Mouse (Mus musculus) heart, adult 2 months (tissue): ENCODE measurements around the gene Cpt1b. TPM values are rescaled to one million over a fixed set of nuclear protein-coding genes. Genes with fewer than 3 reads are reported as not detected.

ENCODE experiments used
- DNase-seq, 2 experiments: peaks; one replicate each; pipeline ENCODE4 v3.0.0; 2021
- H3K27ac ChIP-seq: fragments of 200-600 bp; 2 replicates; pipeline ENCODE4 v1.8.1; 2022
- H3K27me3 ChIP-seq: fragments of 200-500 bp; 2 replicates; pipeline ENCODE4 v1.6.1; 2012; ENCODE audit warnings: mild to moderate bottlenecking, low read length, inconsistent platforms, mixed read lengths; ENCODE audit not compliant: control insufficient read depth, insufficient read depth
- H3K36me3 ChIP-seq: fragments of 200-500 bp; 2 replicates; pipeline ENCODE4 v1.6.1; 2012; ENCODE audit warnings: low read length, inconsistent platforms; ENCODE audit not compliant: control insufficient read depth, insufficient read depth
- H3K4me1 ChIP-seq: fragments of 200-500 bp; 2 replicates; pipeline ENCODE4 v1.6.1; 2011; ENCODE audit warnings: low read length; ENCODE audit not compliant: control insufficient read depth, insufficient read depth
- H3K4me3 ChIP-seq: fragments of 200-600 bp; 2 replicates; pipeline ENCODE4 v1.8.1; 2022
- H3K79me2 ChIP-seq: fragments of 200-500 bp; replicated peaks from 2 replicates; pipeline ENCODE4 v1.6.1; 2012; ENCODE audit warnings: mild to moderate bottlenecking, inconsistent platforms, low read length, moderate library complexity, mixed read lengths; ENCODE audit not compliant: control insufficient read depth, insufficient read depth
- H3K9ac ChIP-seq: fragments of 200-500 bp; 2 replicates; pipeline ENCODE4 v1.6.1; 2012; ENCODE audit warnings: low read depth, mild to moderate bottlenecking, control low read depth, inconsistent platforms, low read length, mixed read lengths
- CTCF ChIP-seq: fragments of 200-600 bp; IDR thresholded peaks from 2 replicates; pipeline ENCODE4 v1.8.1; 2022; ENCODE audit warnings: antibody characterized with exemption, mild to moderate bottlenecking, moderate library complexity
- EP300 ChIP-seq: fragments of 200-500 bp; IDR thresholded peaks from 2 replicates; pipeline ENCODE4 v1.6.1; 2011; ENCODE audit warnings: low read depth, low read length, control low read depth; ENCODE audit not compliant: insufficient read depth
- POLR2A ChIP-seq: fragments of 200-500 bp; IDR thresholded peaks from 2 replicates; pipeline ENCODE4 v1.6.1; 2011; ENCODE audit warnings: mild to moderate bottlenecking, low read depth, low read length, control low read depth; ENCODE audit not compliant: insufficient read depth
- WGBS: fragments of 180-500 bp; shearing (Covaris S2); methylation state at CpG from one replicate; pipeline ENCODE4 v1.1.7; 2018; 5-methylcytosine and 5-hydroxymethylcytosine counted together
- intact Hi-C: fragments of 180-260 bp; cut with DNase I; formaldehyde crosslinking; loops from one replicate; pipeline ENCODE4 v1.15.1; 2025
- polyA plus RNA-seq: library from polyadenylated mRNA; depleted of rRNA; stranded (reverse); fragments of >200 nt; gene quantifications from 2 replicates; pipeline ENCODE4 v1.2.3, GENCODE M21; 2012
- total RNA-seq, 2 experiments: library from RNA; stranded (reverse); gene quantifications; 2 replicates each; pipeline ENCODE4 v1.2.3; 2021

Gene Cpt1b
- total and polyA plus RNA-seq, 3 experiments = 565 to 786 (median 584) TPM

DNA sequence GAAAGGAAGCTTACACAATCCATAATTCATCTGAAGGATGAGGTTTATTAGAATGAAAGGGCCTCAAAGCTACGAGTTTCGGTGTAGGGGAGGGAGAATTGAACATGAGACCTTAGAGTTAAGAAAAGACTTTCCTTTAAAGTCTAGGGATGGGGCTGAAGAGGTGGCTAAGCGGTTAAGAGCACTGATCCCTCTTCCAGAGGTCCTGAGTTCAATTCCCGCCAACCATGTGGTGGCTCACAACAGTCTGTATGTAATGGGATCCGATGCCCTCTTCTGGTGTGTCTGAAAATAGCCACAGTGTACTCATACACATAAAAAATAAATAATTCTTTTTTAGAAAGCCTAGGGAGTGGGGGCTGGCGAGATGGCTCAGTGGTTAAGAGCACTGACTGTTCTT lies 4.7 kb upstream of the Cpt1b start:
- DNase-seq = no peak
- Histone ChIP-seq H3K79me2 (no peaks in the 10 kb centered on the region), H3K4me3 (peak overlapping the region; percentile 99), H3K36me3 (peaks cover 8% of the 10 kb centered on the region), H3K4me1 (no peaks in the 10 kb centered on the region; the same call in 1 of the 2 replicates), H3K27ac (peak overlapping the region; percentile 99), H3K27me3 (no peaks in the 10 kb centered on the region), H3K9ac (no peak overlapping the region; the same call in 1 of the 2 replicates)
- WGBS = 39% methylated on average over 6 of the region's 6 CpGs
- TF ChIP-seq POLR2A (no peak), CTCF (peak; percentile 31)
- intact Hi-C loops = no loop called here

DNA sequence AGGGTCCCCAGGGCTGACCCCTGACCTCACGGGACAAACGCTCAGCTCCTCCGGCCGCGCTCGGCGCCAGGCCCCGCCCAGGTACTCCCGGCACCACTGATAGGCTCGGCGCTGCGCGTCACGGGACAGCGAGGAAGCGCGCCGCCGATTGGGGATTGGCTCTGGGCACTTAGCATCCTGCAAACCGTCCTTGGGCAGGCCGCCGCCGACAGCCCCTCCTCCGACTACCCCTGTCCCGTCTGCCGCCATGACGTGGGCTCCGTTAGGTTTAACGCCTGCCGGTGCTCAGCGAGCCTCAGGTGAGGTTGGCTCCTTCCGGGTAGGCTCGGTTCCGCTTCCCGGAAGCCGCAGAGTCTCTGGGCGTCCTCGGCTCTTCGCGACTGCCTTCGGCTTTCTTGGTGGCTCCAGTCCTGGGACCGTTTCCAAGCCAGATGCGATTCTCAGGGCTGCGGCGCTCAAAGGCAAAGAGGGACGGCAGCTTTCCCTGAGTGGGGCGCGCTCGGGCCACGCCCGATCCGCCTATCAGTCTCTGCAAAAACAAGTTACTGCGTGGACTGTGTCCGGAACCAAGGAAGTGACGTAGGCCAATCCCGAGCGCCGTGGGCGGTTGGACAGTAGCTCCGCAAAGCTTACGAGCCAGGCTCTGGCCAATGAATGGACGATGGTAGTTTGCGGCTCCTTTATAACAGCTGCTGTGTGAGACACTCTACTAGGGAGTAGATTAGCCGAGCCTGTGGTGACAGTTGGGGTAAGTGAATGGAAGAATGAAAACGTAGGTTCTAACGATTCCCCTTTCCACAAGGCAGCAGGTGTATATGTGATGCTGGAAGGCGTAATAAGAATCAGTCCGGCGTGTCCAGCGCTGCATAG lies 3.9 kb upstream of the Cpt1b start, which contains the start of the genes C730034F03Rik, Gm44502 and Chkb:
C730034F03Rik (plus strand) TSS at position 238 of the 870 bp plus-strand sequence.
Gm44502 (minus strand) TSS at position 345 of the 870 bp plus-strand sequence.
Chkb (minus strand) TSS at position 557 of the 870 bp plus-strand sequence.
- H3K4me3 ChIP-seq = peak within 1 kb of the TSS; percentile 99
- peaks cover 8% of the 10 kb centered on the region for H3K36me3 ChIP-seq
- H3K79me2 ChIP-seq = no peaks in the 10 kb centered on the region
- no peaks in the 10 kb centered on the region; the same call in 1 of the 2 replicates for H3K4me1 ChIP-seq
- under 1% methylated on average over 70 of the region's 70 CpGs for WGBS
- H3K9ac ChIP-seq = peak within 1 kb of the TSS; percentile 74
- DNase-seq = peak; percentile 93 to 96
- no peaks in the 10 kb centered on the region for H3K27me3 ChIP-seq
- H3K27ac ChIP-seq = peak within 1 kb of the TSS; percentile 99
- intact Hi-C loops = loop anchor here (2.0 kb wide), 1 partner anchor 55 kb away; no protein-coding TSS in a partner anchor
- TF ChIP-seq CTCF (no peak), EP300 (peak; percentile 57; the same call in 1 of the 2 replicates), POLR2A (peak; percentile 78)

DNA sequence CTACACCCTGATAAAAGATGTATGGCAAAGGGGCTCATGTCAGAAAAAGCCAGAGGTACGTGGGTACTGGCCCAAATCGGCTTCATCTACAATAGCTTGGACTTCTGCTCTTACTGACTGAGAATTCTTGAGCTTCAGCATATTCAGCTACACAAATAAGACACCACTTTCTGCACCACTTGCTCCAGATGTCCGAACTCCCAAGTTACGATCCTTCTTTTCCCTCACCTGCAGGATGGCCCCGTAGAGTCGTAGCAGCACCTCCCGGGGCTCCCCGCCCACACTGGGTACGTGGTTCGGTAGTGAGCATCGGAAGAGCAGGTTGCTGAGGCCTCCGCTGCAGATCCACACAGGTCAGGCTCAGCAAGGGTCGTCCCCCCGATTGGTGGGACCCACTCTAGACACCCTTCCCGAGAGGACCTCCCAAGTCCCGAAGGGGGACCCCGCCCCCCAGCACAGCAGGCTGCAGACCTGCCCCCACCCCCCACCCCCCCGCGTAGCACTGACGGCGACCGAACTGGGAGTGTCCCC lies 3.2 kb upstream of the Cpt1b start:
- intact Hi-C loops = loop anchor here (2.0 kb wide), 1 partner anchor 54 kb away; no protein-coding TSS in a partner anchor

DNA sequence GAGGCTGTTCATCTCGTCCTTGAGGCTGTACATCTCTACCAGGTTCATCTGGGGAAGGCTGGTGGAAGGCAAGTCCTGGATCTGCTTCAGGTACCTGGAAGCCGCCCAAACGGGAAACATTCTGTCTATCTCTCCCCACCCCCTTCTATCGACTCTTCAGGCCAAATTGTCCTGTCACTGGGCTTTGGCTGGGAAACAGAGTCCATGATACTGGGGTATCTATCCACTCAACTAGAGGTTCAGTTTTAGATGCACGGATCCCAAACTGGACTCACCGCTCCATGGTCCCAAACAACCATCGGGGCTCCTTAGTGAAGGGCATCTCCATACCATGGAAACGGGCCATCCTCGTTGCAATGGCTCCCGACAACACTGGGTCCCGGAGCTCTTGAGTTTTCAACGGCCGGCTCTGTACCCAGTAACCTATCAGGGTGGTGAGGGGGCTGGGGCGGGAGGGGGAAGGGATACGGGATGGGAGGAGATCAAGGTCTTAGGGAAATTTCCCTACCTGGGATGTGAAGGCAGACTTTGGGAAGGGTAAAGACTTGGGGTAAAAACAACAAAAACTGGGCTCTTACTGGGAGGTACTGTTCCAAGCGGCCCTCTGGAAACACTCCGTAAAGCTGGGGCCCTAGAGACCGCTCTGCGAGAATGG lies 2.6 kb upstream of the Cpt1b start:
- no peak for TF ChIP-seq POLR2A
- TF ChIP-seq CTCF = no peak
- no peak for TF ChIP-seq EP300
- no peaks in the 10 kb centered on the region for H3K79me2 ChIP-seq
- peak overlapping the region; percentile 74 for H3K9ac ChIP-seq
- DNase-seq = no peak
- 73% methylated on average over 19 of the region's 19 CpGs for WGBS
- peak overlapping the region; percentile 99 for H3K4me3 ChIP-seq
- intact Hi-C loops = loop anchor here (2.0 kb wide), 1 partner anchor 53 kb away; no protein-coding TSS in a partner anchor
- peak overlapping the region; percentile 99 for H3K27ac ChIP-seq
- H3K36me3 ChIP-seq = peaks cover 8% of the 10 kb centered on the region
- no peaks in the 10 kb centered on the region; the same call in 1 of the 2 replicates for H3K4me1 ChIP-seq
- H3K27me3 ChIP-seq = no peaks in the 10 kb centered on the region

More for the DNA sequence above, 3.2 kb upstream of the Cpt1b start:
- Histone ChIP-seq H3K27ac (peak overlapping the region; percentile 99), H3K27me3 (no peaks in the 10 kb centered on the region), H3K4me1 (no peaks in the 10 kb centered on the region; the same call in 1 of the 2 replicates), H3K36me3 (peaks cover 8% of the 10 kb centered on the region), H3K9ac (peak overlapping the region; percentile 74), H3K4me3 (peak overlapping the region; percentile 99), H3K79me2 (no peaks in the 10 kb centered on the region)
- WGBS = 5% methylated on average over 22 of the region's 22 CpGs
- TF ChIP-seq EP300 (no peak), POLR2A (no peak), CTCF (no peak)
- DNase-seq = peak in 1 of 2 experiments; percentile 32

DNA sequence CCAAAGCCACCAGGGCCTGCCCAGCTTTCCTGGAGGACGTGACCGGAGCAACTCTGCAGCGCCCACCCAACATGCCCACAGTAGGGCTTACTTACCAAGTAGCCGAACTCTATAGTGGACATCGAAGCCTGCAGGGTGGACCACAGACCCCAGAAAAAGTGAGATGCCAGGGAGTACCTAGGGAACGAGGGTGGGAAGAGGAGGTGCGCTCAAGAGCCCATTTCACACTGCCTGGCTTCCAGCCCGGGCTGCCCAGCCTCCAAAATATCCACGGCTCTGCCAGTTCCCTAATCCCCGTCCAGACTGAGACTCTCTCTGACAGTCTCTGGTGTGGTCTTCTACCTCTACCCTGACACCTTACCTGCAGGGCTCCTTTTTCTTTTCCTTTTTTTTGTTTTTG lies 1.1 kb upstream of the Cpt1b start:
- no peaks in the 10 kb centered on the region for H3K79me2 ChIP-seq
- H3K9ac ChIP-seq = no peak overlapping the region
- DNase-seq = peak; percentile 60 to 62
- peaks cover 8% of the 10 kb centered on the region for H3K36me3 ChIP-seq
- peak overlapping the region; percentile 99 for H3K27ac ChIP-seq
- H3K4me1 ChIP-seq = no peaks in the 10 kb centered on the region; the same call in 1 of the 2 replicates
- H3K27me3 ChIP-seq = no peaks in the 10 kb centered on the region
- no peak for TF ChIP-seq CTCF
- TF ChIP-seq POLR2A = no peak
- no peak for TF ChIP-seq EP300
- H3K4me3 ChIP-seq = no peak overlapping the region; the same call in 1 of the 2 replicates
- 69% methylated on average over 10 of the region's 10 CpGs for WGBS
- intact Hi-C loops = no loop called here
